Mouse (Mus musculus) midbrain, embryonic 10.5 days (tissue): ENCODE results near the gene Ccdc127. TPM values are rescaled to one million over a fixed set of nuclear protein-coding genes. Genes with fewer than 3 reads are reported as not detected.

Experiments
- DNase-seq: peaks from one replicate; pipeline ENCODE4 v3.0.0-alpha.2; 2017; ENCODE audit warnings: low spot score
- H3K27ac ChIP-seq: fragments of 300-500 bp; sonication (generic); replicated peaks from 2 replicates; pipeline ENCODE4 v1.5.1; 2016; ENCODE audit warnings: mild to moderate bottlenecking
- H3K27me3 ChIP-seq: fragments of 300-500 bp; sonication (generic); 2 replicates; pipeline ENCODE4 v1.6.1; 2016; ENCODE audit warnings: low read depth, mild to moderate bottlenecking; ENCODE audit not compliant: poor library complexity, severe bottlenecking
- H3K36me3 ChIP-seq: fragments of 300-500 bp; sonication (generic); 2 replicates; pipeline ENCODE4 v1.6.1; 2016; ENCODE audit warnings: mild to moderate bottlenecking, moderate library complexity
- H3K4me1 ChIP-seq: fragments of 300-500 bp; sonication (generic); 2 replicates; pipeline ENCODE4 v1.6.1; 2016
- H3K4me3 ChIP-seq: fragments of 300-500 bp; sonication (generic); 2 replicates; pipeline ENCODE4 v1.5.1; 2016; ENCODE audit warnings: mild to moderate bottlenecking, moderate library complexity
- H3K9me3 ChIP-seq: fragments of 300-500 bp; sonication (generic); replicated peaks from 2 replicates; pipeline ENCODE4 v1.6.1; 2016; ENCODE audit warnings: mild to moderate bottlenecking
- WGBS: fragments of 180-500 bp; shearing (Covaris S2); methylation state at CpG from one replicate; pipeline ENCODE4 v1.1.7; 2016; 5-methylcytosine and 5-hydroxymethylcytosine counted together
- polyA plus RNA-seq: library from polyadenylated mRNA; unstranded; fragments of >200 nt; fragmentation: Nextera tagmentation; extraction: Ambion mirVana; gene quantifications from 2 replicates; pipeline ENCODE4 v1.2.1, GENCODE M21; 2016

Ccdc127 gene
- polyA plus RNA-seq, 1 experiment from 2014 or later: 59.6 TPM

- Histone ChIP-seq H3K4me1 (peaks cover 21% of the 10 kb centered on the region), H3K36me3 (peaks cover 29% of the 10 kb centered on the region), H3K4me3 (peak overlapping the region; percentile 82), H3K27ac (peak overlapping the region; percentile 97), H3K9me3 (no peaks in the 10 kb centered on the region), H3K27me3 (no peaks in the 10 kb centered on the region)
- 2% methylated on average over 15 of the region's 15 CpGs for WGBS
- no peak for DNase-seq
Measured at GRCm38 (mm10) chr13:74350435-74350906, 362 bp downstream of the Ccdc127 start.

- DNase-seq: no peak
- no peak overlapping the region for H3K27ac ChIP-seq
- 95% methylated on average over 13 of the region's 13 CpGs for WGBS
- H3K27me3 ChIP-seq: no peaks in the 10 kb centered on the region
- H3K9me3 ChIP-seq: no peaks in the 10 kb centered on the region
- H3K4me3 ChIP-seq: no peak overlapping the region
- no peaks in the 10 kb centered on the region; the same call in 1 of the 2 replicates for H3K4me1 ChIP-seq
- H3K36me3 ChIP-seq: peaks cover 89% of the 10 kb centered on the region
Measured at GRCm38 (mm10) chr13:74356491-74356890, 6.4 kb downstream of the Ccdc127 start.

GRCm38 (mm10) chr13:74362218-74362617, 12.1 kb downstream of the Ccdc127 start:
- WGBS: 83% methylated on average over 2 of the region's 2 CpGs
- Histone ChIP-seq H3K36me3 (peaks cover 57% of the 10 kb centered on the region), H3K4me1 (no peaks in the 10 kb centered on the region), H3K27me3 (no peaks in the 10 kb centered on the region), H3K4me3 (no peak overlapping the region), H3K9me3 (no peaks in the 10 kb centered on the region), H3K27ac (no peak overlapping the region)
- no peak for DNase-seq

GRCm38 (mm10) chr13:74363176-74363858, 13.2 kb downstream of the Ccdc127 start:
- Histone ChIP-seq H3K9me3 (no peaks in the 10 kb centered on the region), H3K36me3 (peaks cover 46% of the 10 kb centered on the region), H3K27me3 (no peaks in the 10 kb centered on the region), H3K4me1 (no peaks in the 10 kb centered on the region), H3K27ac (no peak overlapping the region), H3K4me3 (no peak overlapping the region)
- DNase-seq: no peak
- WGBS: 90% methylated on average over 13 of the region's 13 CpGs

GRCm38 (mm10) chr13:74363859-74364235, 13.7 kb downstream of the Ccdc127 start, which contains the start of gene Lrrc14b:
Gene Lrrc14b (minus strand): TSS chr13:74364005.
- Histone ChIP-seq H3K27ac (no peak within 1 kb of the TSS), H3K4me1 (no peaks in the 10 kb centered on the region), H3K4me3 (no peak within 1 kb of the TSS), H3K27me3 (no peaks in the 10 kb centered on the region), H3K9me3 (no peaks in the 10 kb centered on the region), H3K36me3 (peaks cover 41% of the 10 kb centered on the region)
- whole genome bisulfite sequencing: 88% methylated on average over 8 of the region's 8 CpGs
- no peak for DNase-seq

- no peaks in the 10 kb centered on the region for H3K27me3 ChIP-seq
- H3K9me3 ChIP-seq: no peaks in the 10 kb centered on the region
- H3K4me3 ChIP-seq: no peak overlapping the region
- H3K27ac ChIP-seq: no peak overlapping the region
- H3K36me3 ChIP-seq: no peaks in the 10 kb centered on the region
- DNase-seq: no peak
- H3K4me1 ChIP-seq: no peaks in the 10 kb centered on the region
- WGBS: 81% methylated on average over 10 of the region's 10 CpGs
Measured at GRCm38 (mm10) chr13:74381533-74382276, 31.6 kb downstream of the Ccdc127 start.

GRCm38 (mm10) chr13:74382289-74382688, 32.2 kb downstream of the Ccdc127 start:
- H3K4me3 ChIP-seq: no peak overlapping the region
- no peak overlapping the region for H3K27ac ChIP-seq
- no peaks in the 10 kb centered on the region for H3K4me1 ChIP-seq
- no peaks in the 10 kb centered on the region for H3K36me3 ChIP-seq
- WGBS: 83% methylated on average over 3 of the region's 3 CpGs
- H3K27me3 ChIP-seq: no peaks in the 10 kb centered on the region
- no peaks in the 10 kb centered on the region for H3K9me3 ChIP-seq
- no peak for DNase-seq

- 72% methylated on average over 6 of the region's 6 CpGs for whole genome bisulfite sequencing
- H3K27ac ChIP-seq: no peak overlapping the region
- H3K27me3 ChIP-seq: no peaks in the 10 kb centered on the region
- 0 out of 2 replicates have a peak, but pooled peaks cover 6% of the 10 kb centered on the region for H3K4me1 ChIP-seq
- DNase-seq: no peak
- H3K4me3 ChIP-seq: peak overlapping the region; percentile 57
- H3K9me3 ChIP-seq: no peaks in the 10 kb centered on the region
- H3K36me3 ChIP-seq: no peaks in the 10 kb centered on the region
Measured at GRCm38 (mm10) chr13:74389730-74390129, 39.6 kb downstream of the Ccdc127 start.

GRCm38 (mm10) chr13:74390371-74390990, 40.4 kb downstream of the Ccdc127 start, which contains the start of gene Zfp72:
Gene Zfp72 (minus strand): TSS chr13:74390836.
- Histone ChIP-seq H3K36me3 (no peaks in the 10 kb centered on the region), H3K27ac (peak within 1 kb of the TSS; percentile 50), H3K4me3 (peak within 1 kb of the TSS; percentile 57), H3K27me3 (no peaks in the 10 kb centered on the region), H3K4me1 (0 out of 2 replicates have a peak, but pooled peaks cover 6% of the 10 kb centered on the region), H3K9me3 (no peaks in the 10 kb centered on the region)
- DNase-seq: peak; percentile 57
- 2% methylated on average over 14 of the region's 14 CpGs for WGBS

GRCm38 (mm10) chr13:74391156-74391555, 41.0 kb downstream of the Ccdc127 start:
- Histone ChIP-seq H3K27ac (no peak overlapping the region), H3K36me3 (no peaks in the 10 kb centered on the region), H3K4me3 (no peak overlapping the region), H3K4me1 (0 out of 2 replicates have a peak, but pooled peaks cover 6% of the 10 kb centered on the region), H3K27me3 (no peaks in the 10 kb centered on the region), H3K9me3 (no peaks in the 10 kb centered on the region)
- DNase-seq: no peak
- WGBS: 75% methylated on average over 2 of the region's 2 CpGs

- Histone ChIP-seq H3K36me3 (no peaks in the 10 kb centered on the region), H3K4me1 (peaks cover 5% of the 10 kb centered on the region; the same call in 1 of the 2 replicates), H3K9me3 (no peaks in the 10 kb centered on the region), H3K27me3 (no peaks in the 10 kb centered on the region), H3K4me3 (no peak within 1 kb of the TSS), H3K27ac (no peak within 1 kb of the TSS)
- 12% methylated on average over 11 of the region's 11 CpGs for WGBS
- peak; percentile 21 for DNase-seq
Measured at GRCm38 (mm10) chr13:74399298-74399839, 49.3 kb downstream of the Ccdc127 start, which contains the start of gene Ftl1-ps1. Gene Ftl1-ps1 (plus strand): TSS chr13:74399694.
